Mouse (Mus musculus) urinary bladder, adult 2 months (tissue): ENCODE results near the gene Pmepa1. TPM values are rescaled to one million over a fixed set of nuclear protein-coding genes. Genes with fewer than 3 reads are reported as not detected.
A peak's percentile ranks its signal among the peaks of the same experiment; 100 is the strongest.

Experiments
- DNase-seq: peaks from one replicate; pipeline ENCODE4 v3.0.0; 2022; ENCODE audit warnings: low spot score
- polyA plus RNA-seq: library from polyadenylated mRNA; depleted of rRNA; stranded (reverse); fragments of >200 nt; gene quantifications from 2 replicates; pipeline ENCODE4 v1.2.3, GENCODE M21; 2012; rRNA removed

Pmepa1 gene
- polyA plus RNA-seq, 1 experiment, result 37.0 TPM

- peak; percentile 10 for DNase-seq
Measured at GRCm38 (mm10) chr2:173185282-173185681, 91.1 kb downstream of the Pmepa1 start.

- DNase-seq, result peak; percentile 20
Measured at GRCm38 (mm10) chr2:173184475-173185080, 91.8 kb downstream of the Pmepa1 start.

- DNase-seq, result peak; percentile 61
Measured at GRCm38 (mm10) chr2:173183836-173184460, 92.4 kb downstream of the Pmepa1 start.

- peak; percentile 9 for DNase-seq
Measured at GRCm38 (mm10) chr2:173183311-173183710, 93.0 kb downstream of the Pmepa1 start.

- peak; percentile 14 for DNase-seq
Measured at GRCm38 (mm10) chr2:173182796-173183195, 93.5 kb downstream of the Pmepa1 start.

- peak; percentile 14 for DNase-seq
Measured at GRCm38 (mm10) chr2:173181901-173182300, 94.4 kb downstream of the Pmepa1 start.

- no peak for DNase-seq
Measured at GRCm38 (mm10) chr2:173181486-173181885, 94.8 kb downstream of the Pmepa1 start.

- no peak for DNase-seq
Measured at GRCm38 (mm10) chr2:173180721-173181388, 95.5 kb downstream of the Pmepa1 start.

GRCm38 (mm10) chr2:173180026-173180425, 96.3 kb downstream of the Pmepa1 start:
- DNase-seq, result no peak

- no peak for DNase-seq
Measured at GRCm38 (mm10) chr2:173179046-173179445, 97.3 kb downstream of the Pmepa1 start.

GRCm38 (mm10) chr2:173177951-173178350, 98.4 kb downstream of the Pmepa1 start:
- no peak for DNase-seq

- no peak for DNase-seq
Measured at GRCm38 (mm10) chr2:173177481-173177880, 98.9 kb downstream of the Pmepa1 start.

- no peak for DNase-seq
Measured at GRCm38 (mm10) chr2:173175703-173176102, 100.6 kb downstream of the Pmepa1 start.

- no peak for DNase-seq
Measured at GRCm38 (mm10) chr2:173174569-173174968, 101.8 kb downstream of the Pmepa1 start.

Other genes starting within 250 kb of the Pmepa1 start
- gene Ctcfl, start 157.0 kb downstream of the Pmepa1 start, polyA plus RNA-seq, result not detected in 2 replicates
- gene Pck1, start 123.5 kb downstream of the Pmepa1 start, polyA plus RNA-seq, result 5.4 and 5.9 TPM in 2 replicates
- 11.3 and 15.7 TPM in 2 replicates for gene Zbp1, start 57.6 kb downstream of the Pmepa1 start, polyA plus RNA-seq
- not detected in 2 replicates for gene 1700021F07Rik, start 246.1 kb upstream of the Pmepa1 start, polyA plus RNA-seq